Mouse (Mus musculus) NIH3T3 (cell line): ENCODE results near the gene 4930579F01Rik.

Source experiments
- DNase-seq: peaks from one replicate; pipeline ENCODE4 v3.0.0-alpha.2; 2012; ENCODE audit warnings: low read depth

4930579F01Rik gene

DNA sequence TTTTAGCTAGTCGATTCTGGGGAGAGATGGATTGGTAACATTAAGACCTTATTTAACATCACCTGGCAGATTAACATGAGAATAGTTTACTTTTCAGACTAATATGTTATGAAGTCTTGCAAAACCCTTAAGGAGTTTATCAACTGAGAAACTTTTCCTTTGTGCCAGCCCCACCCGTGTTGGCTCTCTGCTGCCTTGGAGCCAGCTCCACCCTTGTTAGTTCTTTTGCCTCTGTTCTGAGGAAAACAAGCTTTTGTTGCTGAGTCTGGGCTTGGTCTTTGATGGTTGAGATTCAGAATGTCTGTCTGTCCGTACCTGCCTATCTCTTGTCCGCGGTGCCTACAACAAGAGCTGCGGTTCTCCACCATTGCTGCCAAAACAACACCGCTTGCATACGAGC lies 22.5 kb upstream of the 4930579F01Rik start:
- DNase-seq: no peak

DNA sequence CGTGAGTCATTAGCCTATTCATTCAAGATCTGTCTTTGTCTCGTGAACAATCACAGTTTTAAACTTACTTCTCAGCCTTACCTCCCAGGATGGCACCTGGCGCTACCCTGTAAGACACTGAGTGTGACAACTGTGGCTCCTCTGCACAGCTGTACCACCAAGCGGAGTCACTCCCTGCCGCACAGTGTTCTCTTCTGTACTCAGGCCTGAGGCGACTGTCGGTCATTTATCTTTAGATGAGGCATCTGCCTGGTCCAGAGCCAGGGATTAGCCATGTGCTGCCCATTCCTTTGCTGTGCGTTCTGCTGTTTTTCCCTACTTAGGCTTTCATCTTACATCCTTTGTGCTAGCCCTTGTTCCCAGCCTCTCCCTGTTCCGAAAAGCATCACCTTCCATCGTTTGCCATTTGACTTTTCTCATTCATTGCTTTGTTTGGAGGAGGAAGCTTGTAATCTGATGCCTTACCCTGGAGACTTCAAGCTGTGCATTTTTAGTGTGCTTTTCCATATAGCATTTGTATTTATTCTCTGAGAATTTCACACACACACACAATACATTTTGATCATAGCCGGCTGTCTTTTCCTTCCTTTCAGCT lies 21.9 kb upstream of the 4930579F01Rik start:
- DNase-seq: peak; percentile 19

DNA sequence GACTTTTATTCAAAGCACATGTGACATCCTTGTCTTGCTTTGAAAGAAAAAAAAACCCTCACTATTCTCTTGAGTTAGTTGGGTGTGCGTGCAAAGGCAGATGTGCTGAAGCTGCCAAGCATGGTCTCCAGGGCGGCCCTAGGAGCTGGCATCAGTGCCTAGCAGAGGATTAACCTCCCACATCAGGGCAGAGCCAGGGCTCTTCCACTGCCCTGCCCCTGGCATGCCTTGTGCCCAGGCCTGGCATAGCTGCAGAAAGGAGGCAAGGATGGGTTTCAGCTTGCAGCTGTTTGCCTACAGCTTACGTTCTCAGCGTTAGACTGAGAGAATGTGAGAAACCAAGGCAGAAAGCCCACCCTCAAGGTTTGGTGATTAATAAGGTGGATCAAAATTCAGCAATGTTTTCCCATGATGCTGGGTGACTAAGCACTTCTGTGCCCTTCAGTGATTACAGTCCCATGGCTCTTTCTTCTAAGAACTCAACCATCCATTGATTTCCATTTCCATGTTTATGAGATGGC lies 18.9 kb upstream of the 4930579F01Rik start:
- DNase-seq: no peak

DNA sequence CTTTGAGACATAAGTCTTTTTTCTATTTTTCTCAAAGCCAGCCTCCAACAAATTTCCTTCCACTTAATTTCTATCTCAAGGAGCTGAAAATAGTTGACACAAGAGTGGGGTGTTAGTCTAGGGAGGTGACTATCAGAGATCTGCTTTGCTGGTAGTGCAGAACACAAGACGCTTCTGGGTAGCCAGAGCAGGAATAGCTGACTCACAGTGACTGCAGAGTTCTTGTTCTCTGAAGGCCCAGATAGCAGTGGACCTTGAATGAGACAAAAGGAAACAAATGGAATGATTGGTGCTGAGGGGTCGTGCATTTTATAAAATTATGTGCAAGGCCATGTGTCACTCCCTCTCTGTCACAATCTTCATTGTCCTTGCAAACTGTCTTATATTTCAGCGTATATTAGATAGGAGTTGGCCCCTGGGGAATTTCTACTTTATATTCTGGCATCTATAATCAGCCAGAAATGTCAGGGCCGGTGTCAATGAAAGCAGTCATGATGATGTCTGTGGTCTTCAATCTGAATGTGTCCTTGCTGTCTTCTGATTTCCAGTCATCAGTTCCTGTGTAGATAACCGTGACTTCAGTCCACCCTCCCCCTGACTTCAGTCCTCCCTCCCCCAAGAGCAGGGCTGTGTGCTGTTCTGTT lies 16.9 kb upstream of the 4930579F01Rik start:
- DNase-seq: no peak

DNA sequence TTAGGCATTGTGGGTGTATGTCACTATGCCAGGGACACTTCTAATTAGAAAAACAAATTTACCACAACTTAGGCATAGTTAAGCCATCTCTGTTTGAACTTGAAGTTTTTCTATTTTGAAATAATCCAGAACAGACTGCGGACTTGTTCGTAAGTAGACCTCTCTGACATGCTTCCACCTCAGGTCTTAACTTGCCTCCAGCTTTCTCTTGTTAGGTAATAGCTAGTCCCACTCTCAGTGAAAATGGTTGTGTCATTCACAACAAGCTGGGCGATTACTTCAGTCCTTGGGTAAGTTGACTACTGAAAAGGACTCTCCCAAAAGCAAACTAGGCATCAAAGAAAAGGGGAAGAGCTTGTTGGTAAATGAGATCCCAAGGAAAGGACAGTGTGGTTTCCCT lies 15.2 kb upstream of the 4930579F01Rik start:
- no peak for DNase-seq

DNA sequence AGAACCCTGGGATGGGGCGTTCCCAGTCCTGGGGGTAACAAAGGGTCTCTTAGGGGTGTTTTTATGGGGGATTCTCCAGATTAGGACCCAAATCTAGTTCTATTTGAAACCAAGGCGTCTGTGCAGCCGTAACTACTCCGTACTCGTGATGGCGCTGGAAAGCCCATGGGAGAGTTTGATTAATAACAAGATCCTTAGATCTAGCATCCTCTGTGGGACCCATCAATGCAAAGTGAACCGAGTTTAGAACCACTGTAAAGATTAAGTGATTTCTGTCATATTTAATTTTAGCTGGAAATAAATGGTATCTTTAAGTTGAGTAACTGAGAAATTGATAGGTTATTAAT lies 5.1 kb upstream of the 4930579F01Rik start:
- no peak for DNase-seq

DNA sequence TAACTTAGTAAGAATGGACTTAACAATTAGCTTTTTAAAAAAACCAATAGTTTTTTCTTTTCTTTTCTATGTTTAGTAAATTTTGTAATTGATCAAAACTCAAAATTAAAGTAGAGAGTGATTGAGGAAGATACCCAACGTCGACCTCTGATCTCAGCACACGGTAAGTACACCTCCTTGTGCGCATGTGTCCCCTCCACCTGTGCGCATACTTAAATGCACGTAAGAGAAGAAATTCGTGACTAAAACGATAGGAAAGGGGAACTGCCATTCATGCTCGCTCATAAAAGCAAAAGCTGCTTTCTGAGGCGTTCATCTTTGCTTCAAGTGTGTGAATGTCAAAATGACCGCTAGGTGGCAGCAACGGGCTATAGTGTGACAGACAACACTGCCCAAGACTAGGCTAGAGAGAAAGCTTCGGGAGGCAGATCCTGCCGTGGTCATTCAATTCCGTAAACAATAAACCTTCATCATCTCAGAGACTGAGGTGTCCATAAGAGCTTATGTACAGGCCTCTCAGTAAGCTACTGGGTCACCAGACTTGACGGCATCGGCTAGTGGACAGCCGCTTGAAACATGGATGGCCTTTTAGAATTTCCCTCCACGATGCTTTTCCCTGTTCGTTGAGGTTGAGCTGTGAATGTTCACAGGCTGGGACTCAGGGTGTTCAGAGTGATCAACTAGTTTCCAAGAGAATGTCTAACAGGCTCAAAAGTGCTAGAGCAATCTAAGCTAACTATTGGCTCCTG lies 4.5 kb upstream of the 4930579F01Rik start:
- DNase-seq: peak; percentile 96

DNA sequence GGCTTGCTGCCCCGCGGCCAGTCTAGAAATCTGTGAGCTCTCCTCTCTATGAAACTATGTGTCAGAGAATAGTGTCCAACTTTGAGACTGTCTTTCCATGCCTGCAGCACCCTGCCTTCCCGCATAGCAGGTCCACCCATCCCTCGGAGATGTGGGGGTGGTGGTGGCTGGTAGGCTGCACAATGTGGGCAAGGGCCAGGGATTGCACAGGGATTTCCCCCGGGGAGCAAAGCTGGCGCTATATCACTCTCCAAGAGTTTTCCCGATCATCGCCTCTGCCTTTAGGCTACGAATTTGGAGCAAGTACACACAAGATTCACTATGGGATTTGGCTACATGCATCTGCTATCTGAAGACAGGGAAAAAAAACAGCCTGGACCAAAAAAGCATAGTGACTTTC lies 3.9 kb upstream of the 4930579F01Rik start:
- no peak for DNase-seq

DNA sequence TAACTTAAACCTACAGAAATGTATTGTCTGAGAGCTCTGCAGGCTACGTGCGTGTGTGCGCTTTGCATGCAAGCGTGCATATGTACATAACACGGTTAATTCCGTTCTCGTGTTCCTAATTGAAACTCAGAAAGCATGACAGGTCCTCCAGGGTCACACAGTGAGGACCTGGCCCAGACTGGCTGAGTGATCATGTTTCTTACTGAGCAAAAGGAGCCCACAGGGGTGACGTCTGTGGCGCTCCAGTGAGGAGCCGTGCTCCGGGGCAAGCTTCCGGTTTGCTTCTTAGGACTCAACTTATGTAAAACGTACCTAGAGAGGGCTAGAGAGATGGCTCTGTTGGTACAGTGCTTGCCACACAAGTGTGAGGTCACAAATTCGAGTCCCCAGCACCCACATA lies 3.5 kb upstream of the 4930579F01Rik start:
- no peak for DNase-seq

DNA sequence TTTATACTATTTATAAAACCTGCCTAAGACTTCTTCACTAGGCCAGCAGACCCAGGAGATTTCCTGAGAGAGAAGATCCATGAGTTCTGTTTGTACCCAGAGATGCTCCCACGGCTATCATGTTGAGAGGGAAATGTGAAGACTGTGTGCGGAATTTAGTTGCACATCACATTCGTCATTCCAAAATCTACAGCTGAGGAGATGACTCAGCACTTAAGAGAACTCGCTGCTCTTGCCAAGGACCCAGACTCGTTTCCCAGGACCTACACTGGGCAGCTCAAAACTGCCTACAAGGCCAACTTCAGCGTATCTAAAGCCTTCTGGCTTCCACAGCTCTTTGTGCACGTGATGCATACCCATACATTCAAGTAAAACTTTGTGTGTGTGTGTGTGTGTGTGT lies 1.4 kb downstream of the 4930579F01Rik start:
- DNase-seq: peak; percentile 75

DNA sequence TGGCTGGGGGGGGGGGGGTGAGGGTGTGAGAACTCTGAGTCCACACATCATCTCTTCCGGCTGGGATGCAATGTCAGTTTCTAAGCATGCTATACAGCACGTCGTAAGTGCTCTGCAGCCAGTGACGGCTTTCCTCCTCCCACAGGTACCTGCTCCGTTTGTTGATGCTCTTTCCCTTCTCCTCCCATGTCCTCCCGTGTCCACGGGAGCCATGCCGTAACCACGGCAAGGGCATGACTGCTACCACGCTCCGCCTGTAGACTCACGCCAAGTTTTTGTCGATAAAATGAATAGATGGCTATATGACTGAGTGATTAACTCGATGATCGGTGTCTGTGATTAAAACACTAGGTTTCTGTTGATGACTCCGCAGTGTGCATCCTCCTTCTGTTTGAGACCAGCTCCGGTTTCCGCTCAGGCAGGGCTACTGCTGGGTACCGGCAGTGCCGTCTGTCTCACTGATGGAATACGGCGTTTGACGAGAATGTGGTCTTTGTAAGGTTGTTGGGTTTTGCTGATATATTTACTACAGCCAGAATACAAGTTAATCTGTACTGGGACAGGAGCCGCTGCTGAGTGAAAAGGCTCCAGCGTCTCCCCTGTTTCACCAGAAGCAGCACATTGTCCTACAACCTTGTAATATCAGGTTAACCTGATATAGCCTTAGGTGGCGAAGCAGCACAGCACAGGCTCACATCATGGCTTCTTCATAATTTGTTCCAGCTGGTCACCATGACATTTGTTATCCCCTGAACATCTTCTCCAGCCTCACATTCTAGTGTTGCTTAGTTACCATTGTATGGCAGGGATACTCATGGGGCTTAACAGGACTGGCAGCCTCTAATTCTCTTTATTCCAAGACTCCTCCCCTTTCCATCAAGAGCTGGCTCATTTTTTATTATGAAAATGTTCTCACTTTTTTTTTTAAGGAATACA lies 7.4 kb downstream of the 4930579F01Rik start:
- DNase-seq: no peak

DNA sequence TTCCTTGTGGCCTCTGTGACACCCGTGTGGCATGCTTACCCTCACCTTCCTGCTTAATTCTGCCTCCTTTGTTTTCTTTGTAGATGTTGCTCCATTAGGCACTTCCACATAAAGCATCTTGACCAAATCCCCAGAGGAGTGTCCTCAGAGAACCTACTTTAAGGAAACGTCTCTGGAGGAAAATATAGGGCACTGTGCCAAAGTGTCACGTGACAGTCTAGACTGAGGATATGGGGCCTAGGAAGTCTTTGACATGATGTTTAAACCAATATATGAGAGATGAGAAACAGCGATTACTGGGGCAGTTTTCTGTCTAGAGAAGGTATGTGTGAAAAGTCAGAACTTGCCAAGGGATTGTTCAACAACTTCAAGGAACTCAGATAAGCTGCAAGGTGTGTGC lies 8.3 kb downstream of the 4930579F01Rik start:
- DNase-seq: peak; percentile 19

DNA sequence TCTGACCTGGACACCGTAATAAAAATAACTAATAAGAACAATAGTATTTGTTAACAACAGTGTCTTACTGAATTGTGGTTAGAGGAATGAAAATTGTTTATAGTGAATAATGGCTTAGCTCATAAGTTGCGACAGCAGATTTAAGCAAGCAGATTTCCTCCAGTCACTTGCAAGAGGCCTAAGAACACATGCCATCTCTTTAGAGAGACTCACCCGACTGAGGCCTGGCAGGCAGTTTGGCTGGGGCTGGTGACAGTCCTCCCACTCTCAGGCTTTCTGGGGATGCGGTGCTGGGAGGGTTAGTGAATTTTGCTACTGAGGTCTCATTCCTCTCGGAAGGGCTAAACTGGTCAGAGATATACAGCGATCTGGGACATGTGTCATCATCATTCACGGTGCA lies 10.3 kb downstream of the 4930579F01Rik start:
- peak; percentile 62 for DNase-seq

DNA sequence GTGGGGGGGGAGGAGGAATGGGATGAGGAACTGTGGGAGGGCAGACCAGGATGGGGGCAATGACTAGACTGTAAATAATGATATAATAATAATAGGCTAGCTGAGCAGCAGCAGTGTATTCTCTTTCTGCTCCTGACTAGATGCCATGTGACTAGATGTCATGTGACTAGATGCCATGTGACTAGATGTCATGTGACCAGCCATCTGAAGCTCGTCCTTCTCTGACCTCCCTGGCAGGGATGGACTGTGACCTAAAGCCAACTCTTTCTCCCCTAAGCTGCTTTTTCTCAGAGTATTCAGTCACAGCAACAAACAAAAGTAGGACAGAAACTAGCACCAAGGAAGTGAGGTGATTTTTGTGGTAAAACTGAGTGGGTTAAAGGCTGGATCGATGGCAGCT lies 11.6 kb downstream of the 4930579F01Rik start:
- no peak for DNase-seq

DNA sequence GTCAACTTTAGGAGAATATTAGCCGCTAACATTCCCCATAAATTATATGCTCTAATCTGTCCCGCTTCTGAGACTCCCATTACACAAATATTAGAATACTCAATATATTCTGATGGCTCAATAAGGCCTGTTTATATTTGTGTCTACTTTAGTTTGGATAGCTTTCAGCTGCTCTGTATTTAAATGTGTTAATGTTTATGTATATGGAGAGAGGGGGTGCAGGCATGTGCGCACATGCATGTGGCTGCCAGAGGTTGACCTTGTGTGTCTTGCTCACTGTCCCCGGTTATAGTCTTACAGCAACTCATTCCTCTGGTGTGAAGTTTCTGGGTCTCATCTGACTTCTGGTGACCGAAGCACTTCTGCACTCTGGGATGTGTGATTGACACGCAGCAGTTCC lies 18.1 kb downstream of the 4930579F01Rik start:
- no peak for DNase-seq

DNA sequence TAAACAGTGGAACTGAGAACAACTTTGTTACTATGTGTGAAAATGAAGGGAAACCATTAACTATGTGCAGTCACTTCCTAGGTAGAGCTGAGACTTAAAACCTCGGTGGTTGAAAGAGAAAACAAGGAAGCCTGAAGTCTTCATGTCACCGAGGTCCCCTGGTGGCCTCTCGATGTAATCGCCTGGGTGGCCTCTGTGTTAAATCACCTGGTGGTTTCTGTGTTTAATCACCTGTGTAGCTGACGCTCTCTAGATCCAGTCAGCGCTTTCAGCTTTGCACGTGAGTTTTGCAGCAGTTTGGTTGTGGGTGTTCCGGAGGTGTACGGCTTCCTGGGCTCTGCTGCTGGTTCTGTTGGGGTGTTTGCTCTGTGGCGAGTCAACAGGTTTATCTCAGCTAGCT lies 20.3 kb downstream of the 4930579F01Rik start:
- DNase-seq: no peak

DNA sequence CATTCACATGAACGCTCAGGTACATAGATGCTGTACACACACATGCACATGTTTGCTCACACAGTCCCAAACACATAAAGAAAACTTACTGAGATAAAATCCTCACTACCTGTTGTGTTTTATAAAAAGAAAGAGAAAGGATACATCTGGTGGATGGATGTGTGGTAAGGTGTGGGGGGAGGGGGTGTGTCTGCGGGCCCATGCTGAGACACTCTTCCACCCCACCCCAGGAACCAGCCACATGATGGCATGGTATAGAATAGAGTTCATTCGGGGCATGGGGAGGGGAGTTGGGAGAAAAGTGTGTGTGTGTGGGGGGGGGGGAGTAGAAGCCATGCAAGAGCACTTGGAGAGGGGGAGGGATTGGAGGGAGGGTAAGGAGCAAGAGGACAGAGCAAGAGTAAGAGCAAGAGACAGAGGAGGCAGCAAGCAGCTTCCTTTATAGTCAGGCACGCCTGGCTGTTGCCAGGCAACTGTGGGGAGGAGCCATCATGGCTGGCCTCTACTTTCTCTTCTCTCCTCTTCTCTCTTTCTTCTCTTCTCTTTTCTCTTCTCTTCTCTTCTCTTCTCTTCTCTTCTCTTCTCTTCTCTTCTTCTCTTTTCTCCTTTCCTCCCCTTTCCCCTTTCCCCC lies 31.0 kb downstream of the 4930579F01Rik start:
- peak; percentile 48 for DNase-seq

DNA sequence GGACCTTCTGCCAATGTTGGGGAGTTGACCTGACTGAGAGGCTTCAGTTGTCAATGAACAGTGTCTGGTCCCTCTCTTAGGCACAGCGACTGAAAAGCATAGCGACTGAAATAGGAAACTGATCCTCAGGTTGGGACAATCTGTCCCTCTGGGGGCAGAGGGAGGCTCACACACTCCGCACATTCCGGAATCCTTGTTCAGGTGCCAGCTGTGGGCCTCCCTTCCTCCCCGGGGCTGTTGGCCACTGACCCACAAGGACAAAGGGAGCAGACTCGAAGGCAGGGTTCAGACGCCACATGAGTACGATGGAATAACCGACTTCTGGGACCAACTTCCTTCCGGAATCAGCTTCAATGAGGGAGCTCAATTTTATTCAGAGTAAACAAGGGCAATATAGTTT lies 32.0 kb downstream of the 4930579F01Rik start:
- no peak for DNase-seq

DNA sequence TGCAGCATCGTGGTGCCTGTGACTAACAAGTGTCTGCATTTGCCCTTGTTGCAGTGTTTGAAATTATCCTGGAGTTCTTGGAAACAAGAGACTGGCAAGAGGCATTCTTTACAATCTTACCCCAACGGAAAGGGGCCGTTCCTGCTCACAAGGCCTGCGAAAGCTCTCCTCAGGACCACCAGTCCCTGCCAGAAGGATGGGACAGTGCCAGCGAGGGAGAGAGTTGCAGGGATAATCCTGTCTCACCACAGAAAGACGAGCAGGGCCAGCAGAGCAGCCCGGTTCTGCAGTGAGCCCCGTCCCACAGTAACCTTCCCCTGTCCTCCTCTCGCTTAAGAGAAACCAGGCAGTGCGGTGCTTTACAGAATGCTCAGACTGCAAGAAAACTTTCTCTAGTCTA lies 37.0 kb downstream of the 4930579F01Rik start:
- DNase-seq: no peak

DNA sequence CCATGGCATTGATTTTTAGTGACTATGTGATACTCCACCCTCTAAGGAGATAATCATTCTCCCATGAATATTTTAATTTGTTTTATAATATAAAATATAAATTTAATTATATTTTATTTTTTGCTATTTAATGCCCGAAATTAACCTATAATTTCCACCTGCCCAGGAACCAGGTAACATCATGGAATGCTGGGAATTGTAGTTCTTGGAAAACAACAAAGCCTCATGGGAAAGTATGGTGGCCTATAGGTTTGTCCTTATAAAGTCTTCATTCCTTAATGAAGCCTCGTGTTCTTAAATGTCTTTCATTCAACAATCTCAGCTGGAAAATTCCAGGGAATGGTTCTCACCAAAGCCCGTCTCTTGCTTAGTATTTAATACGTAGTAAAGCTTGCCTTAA lies 38.6 kb downstream of the 4930579F01Rik start:
- DNase-seq: no peak

DNA sequence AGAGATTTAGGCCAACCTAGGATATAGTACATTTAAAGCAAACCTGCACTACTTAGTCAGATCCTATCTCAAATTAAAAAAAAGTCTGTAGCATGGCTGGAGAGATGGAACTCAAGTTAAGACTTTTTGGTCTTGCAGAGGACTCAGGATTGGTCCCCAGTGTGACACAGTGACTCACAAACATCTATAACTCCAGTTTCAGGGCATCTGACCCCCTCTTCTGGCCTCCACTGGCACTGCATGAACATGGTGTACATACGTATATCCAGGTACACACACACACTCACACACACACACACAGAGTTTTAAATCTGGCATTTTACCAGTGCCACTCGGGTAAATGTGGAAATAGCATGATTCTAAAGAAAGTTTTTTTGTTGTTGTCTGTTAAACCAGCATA lies 44.8 kb downstream of the 4930579F01Rik start:
- no peak for DNase-seq
